Mouse (Mus musculus) c-Kit-positive CD71-positive TER-119-negative erythroid progenitor cells, embryonic 14.5 days (primary cell): ENCODE data around the gene Tekt2.

Experiments used
- DNase-seq: peaks from one replicate; pipeline ENCODE4 v3.0.0-alpha.2; 2013; ENCODE audit warnings: low read depth

The Tekt2 gene

GRCm38 (mm10) chr4:126325281-126325861 lies at the start of gene Tekt2:
TSS of gene Tekt2 (minus strand) at chr4:126325688.
- peak; percentile 25 for DNase-seq

- no peak for DNase-seq
Measured at GRCm38 (mm10) chr4:126371497-126371896, 46.0 kb upstream of the Tekt2 start.

DNA sequence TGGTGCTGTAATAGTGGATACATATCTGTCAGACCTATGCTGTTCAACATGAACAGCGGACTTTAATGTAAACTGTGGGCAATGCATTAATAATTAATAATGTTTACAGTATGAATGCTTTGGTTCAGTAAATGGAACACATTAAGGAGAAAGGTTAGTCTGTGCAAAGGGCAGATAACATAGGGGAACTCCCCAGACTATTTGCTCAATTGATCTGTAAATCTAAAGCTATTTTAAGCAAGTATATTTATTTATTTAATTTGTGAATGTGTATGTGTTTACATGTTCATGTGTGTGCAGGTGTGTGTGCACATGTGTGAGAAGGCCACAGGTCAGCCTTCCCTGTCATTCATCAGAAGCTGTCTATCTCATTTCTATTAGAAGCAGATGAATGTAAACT lies 34.6 kb upstream of the Tekt2 start:
- no peak for DNase-seq

- DNase-seq: no peak
Measured at GRCm38 (mm10) chr4:126343451-126343850, 18.0 kb upstream of the Tekt2 start.

DNA sequence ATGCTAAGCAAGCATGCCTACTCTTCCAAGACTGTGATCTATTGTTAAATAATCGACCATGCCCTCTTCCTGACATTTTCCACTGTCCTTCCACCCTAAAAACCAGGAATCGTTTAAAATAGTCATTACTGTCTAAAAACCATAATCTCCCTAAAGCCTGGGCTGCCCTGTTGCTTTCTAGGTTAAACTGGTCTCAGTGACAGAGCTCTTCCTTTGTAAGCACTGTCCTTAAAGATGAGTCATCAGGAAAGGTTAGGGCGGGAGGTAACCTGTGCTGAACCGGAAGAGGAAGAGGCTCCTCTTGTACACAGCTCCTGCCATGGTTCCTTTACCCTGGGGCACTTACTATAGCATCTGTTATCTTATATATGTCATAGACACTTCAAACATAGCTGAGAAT lies 14.0 kb upstream of the Tekt2 start:
- DNase-seq: no peak

DNA sequence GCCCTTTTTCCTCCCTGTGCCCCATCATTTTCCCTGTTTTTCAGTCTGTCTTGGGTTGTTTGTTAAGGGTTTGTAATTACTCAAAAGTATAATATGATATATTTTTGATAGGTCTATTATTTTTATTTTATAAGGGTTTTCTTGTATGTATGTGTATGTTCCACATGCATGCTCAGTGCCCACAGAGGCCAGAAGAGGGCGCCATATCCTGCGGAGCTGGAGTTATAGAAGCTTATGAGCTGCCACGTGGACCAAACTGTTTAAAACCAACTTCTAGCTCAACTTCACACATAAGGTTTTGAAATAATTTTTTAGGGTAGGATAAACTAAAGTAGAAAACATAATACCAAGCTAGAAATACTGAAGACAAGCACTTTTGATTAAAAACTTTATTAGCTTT lies 6.9 kb upstream of the Tekt2 start:
- peak; percentile 45 for DNase-seq

GRCm38 (mm10) chr4:126331751-126332150 lies 6.3 kb upstream of the Tekt2 start:
- DNase-seq: no peak

GRCm38 (mm10) chr4:126330295-126330694 lies 4.8 kb upstream of the Tekt2 start:
- no peak for DNase-seq

GRCm38 (mm10) chr4:126326036-126326435 lies 548 bp upstream of the Tekt2 start:
- DNase-seq: no peak

DNA sequence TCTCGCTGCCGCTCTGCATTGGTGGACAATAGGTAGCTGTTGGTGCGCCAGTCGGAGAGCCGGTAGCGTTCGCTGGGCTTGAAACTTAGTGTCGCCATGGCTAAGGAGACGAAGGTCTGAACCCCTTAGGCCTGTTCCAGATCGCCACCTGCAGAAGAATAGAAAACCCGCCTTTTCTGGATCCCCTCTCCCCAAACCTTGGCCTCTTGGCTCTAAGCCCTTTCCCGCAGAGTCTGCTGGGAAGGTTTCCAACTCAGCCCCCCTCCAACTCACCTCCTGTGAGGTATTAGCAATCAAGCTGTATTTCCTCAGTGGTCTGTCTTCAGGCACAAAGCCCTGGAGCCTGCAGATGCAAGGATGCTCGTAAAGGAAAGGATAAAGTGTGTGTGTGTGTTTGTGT lies 627 bp downstream of the Tekt2 start:
- no peak for DNase-seq

DNA sequence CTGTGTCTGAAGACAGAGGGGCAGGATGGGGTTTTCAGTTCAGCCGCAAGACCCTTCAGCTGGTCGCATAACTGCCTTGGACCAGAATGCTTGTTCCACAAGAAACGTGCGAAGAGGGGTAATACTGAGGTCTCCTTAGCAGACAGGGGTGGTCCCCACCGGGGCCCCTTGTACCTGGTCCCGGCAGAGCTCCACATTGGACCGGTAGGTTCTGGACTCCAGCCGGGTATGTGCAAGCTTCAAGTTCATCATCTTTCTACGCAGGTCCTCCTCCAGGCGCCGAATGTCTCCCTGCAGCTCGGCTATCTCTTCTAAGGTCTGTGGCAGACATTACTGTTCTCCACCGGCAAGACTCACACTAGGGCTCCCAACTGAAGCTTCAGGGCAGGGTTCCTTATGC lies 2.8 kb downstream of the Tekt2 start:
- DNase-seq: no peak

DNA sequence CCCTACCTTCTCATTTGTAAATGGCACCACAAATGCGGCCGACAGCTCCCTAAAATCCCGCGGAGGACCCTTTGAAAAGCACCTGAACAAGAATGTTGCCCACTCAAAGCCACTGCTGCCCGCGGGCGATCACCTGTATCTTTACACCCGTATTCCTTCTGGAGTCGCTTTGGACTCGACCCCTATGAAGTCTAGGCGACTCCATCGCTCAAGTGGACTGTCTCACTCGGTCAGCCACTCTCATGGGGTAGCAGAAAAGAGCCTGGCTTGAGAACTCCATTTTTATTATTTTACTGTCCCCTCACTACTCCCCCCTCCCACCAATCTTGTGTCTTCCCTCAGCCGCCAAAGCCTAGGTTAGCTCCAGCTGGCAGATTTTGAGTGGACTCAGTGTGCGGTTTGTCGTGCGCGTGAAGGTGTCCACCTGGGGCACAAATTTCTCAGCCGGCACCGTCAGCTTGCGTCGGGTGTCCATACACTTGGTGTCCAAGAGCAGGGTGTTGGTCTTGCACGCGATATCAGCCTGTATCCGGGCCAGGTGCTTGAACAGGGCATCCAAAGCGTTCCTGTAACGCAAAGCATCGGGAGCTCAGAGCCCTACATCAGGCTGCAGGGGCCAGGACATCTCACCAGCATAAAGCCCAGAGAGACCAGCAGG lies 3.5 kb downstream of the Tekt2 start:
- DNase-seq: no peak

GRCm38 (mm10) chr4:126321111-126321853 lies 4.2 kb downstream of the Tekt2 start, which contains the start of gene Adprhl2:
TSS of gene Adprhl2 (minus strand) at chr4:126321703.
- DNase-seq: peak; percentile 95

DNA sequence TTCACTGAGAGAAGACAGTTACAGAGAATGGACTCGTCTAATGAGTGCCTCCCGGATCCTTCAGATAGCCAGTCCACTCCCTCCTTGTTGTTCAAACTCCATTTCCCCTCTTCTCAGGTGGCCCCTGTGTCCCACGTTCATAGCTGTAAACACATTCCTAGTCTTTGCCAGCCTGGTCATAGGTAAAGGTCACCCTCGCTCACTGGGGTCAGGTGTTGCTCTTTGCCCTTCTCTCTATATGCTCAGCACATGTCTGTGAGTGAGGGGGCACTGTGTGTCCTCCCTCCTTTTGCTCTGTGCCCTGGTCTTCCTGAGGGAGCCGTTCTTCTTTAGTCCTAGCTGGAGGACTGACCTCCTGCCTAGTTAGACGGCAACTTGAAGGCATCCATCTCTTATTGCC lies 5.7 kb downstream of the Tekt2 start:
- DNase-seq: no peak

GRCm38 (mm10) chr4:126316443-126317040 lies 8.9 kb downstream of the Tekt2 start:
- DNase-seq: no peak

DNA sequence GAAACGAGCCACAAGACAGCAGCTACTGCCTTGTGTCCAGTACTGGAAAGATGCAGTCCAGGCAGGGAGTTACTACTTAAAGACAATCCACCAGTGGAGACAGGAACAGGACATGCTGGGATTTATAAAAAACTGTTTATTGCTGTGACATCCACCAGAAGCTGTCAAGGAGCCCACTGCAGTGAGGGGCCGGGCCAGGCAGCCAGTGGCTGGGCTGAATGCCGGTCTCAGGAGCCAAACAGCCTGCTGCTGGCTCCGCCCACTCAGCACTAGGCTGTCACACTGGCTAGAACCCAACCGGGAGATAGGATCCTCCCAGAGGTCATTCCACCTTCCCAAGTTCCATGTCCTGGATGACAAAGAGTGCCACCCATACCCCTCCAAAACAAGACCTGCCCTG lies 9.6 kb downstream of the Tekt2 start:
- DNase-seq: no peak

DNA sequence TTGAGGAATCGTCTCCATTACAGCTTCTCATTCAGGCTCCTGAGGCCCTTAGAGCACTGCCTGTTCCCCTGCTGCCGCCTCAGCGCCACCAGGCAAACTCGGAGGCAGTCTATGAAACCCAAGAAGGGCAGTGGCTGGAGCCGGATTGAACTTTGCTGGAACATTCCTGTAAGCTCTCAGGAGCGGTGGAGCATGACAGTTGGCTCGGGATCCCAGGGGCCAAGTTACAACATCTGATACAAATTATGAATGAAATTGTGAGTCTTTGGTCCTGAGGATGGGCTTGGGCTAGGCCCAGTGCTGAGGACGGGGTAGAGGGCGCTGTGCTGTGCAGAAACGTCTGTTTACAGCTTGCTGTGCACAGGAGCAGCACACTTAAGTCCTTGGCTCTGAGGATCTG lies 11.1 kb downstream of the Tekt2 start:
- DNase-seq: no peak

DNA sequence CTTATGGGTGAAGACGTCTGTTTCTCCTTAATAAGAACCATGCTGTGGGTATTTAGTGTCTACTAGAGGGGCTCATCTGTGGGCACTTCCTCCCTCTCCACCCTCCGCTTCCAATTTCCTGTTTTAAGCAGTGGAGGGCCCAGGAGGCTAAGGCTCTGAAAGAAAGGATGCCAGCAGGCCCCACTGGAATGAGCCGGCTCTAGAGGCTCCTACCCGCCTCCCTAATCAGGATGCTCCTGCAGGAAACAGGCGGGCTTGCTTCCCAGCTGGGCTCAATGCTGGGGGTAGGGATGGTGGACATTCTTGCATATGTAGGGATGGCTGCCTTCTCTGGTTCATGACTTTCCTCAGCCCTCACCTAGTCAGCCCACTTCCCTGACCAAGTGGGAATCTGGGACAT lies 12.3 kb downstream of the Tekt2 start:
- no peak for DNase-seq

DNA sequence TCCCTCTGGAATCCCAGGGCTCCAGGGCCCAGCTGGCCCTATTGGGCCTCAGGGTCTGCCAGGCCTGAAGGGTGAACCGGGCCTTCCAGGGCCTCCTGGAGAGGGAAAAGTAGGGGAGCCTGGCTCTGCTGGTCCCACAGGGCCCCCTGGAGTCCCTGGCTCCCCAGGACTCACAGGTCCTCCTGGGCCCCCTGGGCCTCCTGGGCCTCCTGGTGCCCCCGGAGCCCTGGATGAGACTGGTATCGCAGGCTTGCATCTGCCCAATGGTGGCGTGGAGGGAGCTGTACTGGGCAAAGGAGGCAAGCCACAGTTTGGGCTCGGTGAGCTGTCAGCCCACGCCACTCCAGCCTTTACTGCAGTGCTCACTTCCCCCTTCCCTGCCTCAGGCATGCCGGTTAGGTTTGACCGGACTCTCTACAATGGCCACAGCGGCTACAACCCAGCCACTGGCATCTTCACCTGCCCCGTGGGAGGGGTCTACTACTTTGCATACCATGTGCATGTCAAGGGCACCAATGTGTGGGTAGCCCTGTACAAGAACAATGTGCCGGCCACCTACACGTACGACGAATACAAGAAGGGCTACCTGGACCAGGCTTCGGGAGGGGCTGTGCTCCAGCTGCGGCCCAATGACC lies 13.8 kb downstream of the Tekt2 start:
- DNase-seq: no peak

GRCm38 (mm10) chr4:126310344-126310743 lies 15.1 kb downstream of the Tekt2 start:
- DNase-seq: no peak

- peak; percentile 69 for DNase-seq
Measured at GRCm38 (mm10) chr4:126309922-126310309, 15.6 kb downstream of the Tekt2 start.

DNA sequence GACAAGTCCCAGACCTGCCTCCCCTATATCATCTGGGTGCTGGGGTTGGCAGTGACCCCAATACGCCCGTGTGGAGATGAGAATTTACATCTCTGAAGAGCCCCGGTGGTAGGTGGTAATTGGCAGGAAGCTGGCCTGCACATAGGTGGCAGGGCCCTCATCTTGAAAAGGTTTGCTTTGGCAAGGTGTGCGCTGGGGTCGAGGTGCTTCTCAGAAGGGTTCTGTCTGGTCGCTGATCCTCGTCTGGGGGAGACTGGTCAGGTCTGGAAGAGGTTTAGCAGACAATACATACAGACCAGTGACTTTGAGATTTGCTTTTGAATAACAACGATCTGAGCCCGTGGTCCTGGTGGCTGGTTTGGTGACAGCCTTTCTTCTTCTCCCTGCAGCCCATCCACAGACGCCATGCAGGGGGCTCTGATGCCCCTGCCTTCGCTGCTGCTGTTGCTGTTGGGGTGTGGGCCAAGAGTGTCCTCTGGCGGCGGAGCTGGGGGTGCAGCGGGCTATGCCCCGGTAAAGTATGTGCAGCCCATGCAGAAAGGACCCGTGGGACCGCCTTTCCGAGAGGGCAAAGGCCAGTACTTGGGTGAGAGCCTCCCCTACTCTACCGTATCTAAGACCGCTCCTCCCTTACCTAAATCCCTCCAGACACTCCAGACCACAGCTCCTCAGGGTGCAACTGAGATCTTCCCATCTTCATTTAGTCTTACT lies 16.1 kb downstream of the Tekt2 start:
- DNase-seq: no peak
